In the genomic region with DNA sequence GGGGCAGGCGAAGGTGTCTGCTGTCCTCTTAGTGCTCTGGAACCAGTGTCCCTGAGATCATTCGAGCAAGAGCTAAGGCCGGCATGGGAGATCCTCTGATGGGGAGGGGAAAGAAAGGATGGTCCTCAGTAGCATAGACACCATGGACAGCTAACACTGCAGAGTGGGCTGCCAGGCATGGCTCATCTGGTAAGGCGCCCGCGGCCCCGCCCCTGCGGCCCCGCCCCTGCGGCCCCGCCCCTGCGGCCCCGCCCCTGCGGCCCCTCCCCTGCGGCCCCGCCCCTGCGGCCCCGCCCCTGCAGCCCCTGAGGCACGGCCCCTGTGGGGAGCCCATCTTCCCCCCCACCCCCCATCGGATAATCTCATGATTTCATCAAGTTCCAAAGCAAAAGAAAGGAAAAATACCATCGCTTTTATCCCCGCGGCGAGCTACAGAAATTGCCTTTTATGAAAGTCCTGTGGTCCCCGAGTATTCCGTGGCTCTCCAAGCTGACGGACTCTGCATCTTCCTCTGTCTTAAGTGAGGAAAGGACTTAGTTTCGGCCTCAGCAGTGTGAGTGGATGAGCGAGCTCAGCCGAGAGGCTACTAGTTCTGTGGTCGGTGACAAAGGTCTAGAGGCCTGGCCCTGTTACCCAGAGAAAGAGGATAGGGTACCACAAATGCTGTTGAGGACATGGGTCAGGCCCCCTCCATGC, we compare ENCODE assay signal across 11 mouse cellular contexts. TPM values are rescaled to one million over a fixed set of nuclear protein-coding genes. Genes with fewer than 3 reads are reported as not detected.
DNase-seq lines count a peak whose midpoint lies in the region; ATAC-seq and TF ChIP-seq lines count a peak whose summit lies in the region.
"Had no signal": no experiment of that assay in that cellular context is flagged by ENCODE, and none has a peak within 500 bp of the region (broad histone marks: within the 10 kb centered on the region; RNA-seq: fewer than 3 reads in every experiment).

No protein-coding gene starts in this region.

- peak overlapping the region; percentile 18 for H3K4me3 ChIP-seq in heart, embryonic 11.5 days (ENCODE audit: low read depth, low read length)
- H3K4me3 ChIP-seq in heart, adult 2 months = no peak overlapping the region
- H3K4me3 ChIP-seq in hindbrain, embryonic 11.5 days (ENCODE audit: low read depth, low read length) = 0 out of 2 replicates have a peak overlapping the region, but pooled peaks have one; percentile 9
- H3K4me3 ChIP-seq in midbrain, embryonic 11.5 days (ENCODE audit: low read depth, low read length) = peak overlapping the region; percentile 17

- no peak overlapping the region for H3K9ac ChIP-seq in heart, embryonic 11.5 days (ENCODE audit: low read depth, low read length)
- H3K9ac ChIP-seq in heart, adult 2 months (ENCODE audit: low read depth, low read length) = no peak overlapping the region
- no peak overlapping the region for H3K9ac ChIP-seq in hindbrain, embryonic 11.5 days (ENCODE audit: low read depth, low read length)
- H3K9ac ChIP-seq in midbrain, embryonic 11.5 days (ENCODE audit: low read length) = peak overlapping the region; percentile 33

- intact Hi-C loops in heart, adult 2 months (cut with DNase I) = no loop called here

- no peak for TF ChIP-seq EP300 in heart, adult 2 months (IDR thresholded peaks at IDR 0.05; ENCODE audit: insufficient read depth, low read depth, low read length)

- peak overlapping the region; percentile 61 for H3K4me2 ChIP-seq in heart, embryonic 11.5 days
- H3K4me2 ChIP-seq in hindbrain, embryonic 11.5 days (replicated peaks; ENCODE audit: low read depth, low read length) = peak overlapping the region; percentile 26; the same call in 1 of the 2 replicates
- H3K4me2 ChIP-seq in midbrain, embryonic 11.5 days = peak overlapping the region; percentile 43

- no peak for ATAC-seq in heart, embryonic 11.5 days (replicated peaks; ENCODE audit: insufficient number of reproducible peaks, low FRiP score, low TSS enrichment)
- ATAC-seq in hindbrain, embryonic 11.5 days (ENCODE audit: low FRiP score) = peak; percentile 74; the same call in 1 of the 2 replicates
- ATAC-seq in midbrain, embryonic 11.5 days (ENCODE audit: low FRiP score) = peak; percentile 70
- ATAC-seq: activated CD4-positive, CD25-positive, alpha-beta regulatory T cell, adult 4 months had no signal

- H3K9me3 ChIP-seq in heart, embryonic 11.5 days (replicated peaks; ENCODE audit: control insufficient read depth, low read length) = no peaks in the 10 kb centered on the region
- no peaks in the 10 kb centered on the region for H3K9me3 ChIP-seq in hindbrain, embryonic 11.5 days (ENCODE audit: control insufficient read depth, low read length)
- H3K9me3 ChIP-seq in midbrain, embryonic 11.5 days (ENCODE audit: control insufficient read depth, low read length) = no peaks in the 10 kb centered on the region

- no peak for TF ChIP-seq POLR2A in heart, adult 2 months (IDR thresholded peaks at IDR 0.05; ENCODE audit: insufficient read depth, low read depth, low read length)

- no peak for TF ChIP-seq CTCF in heart, adult 2 months (IDR thresholded peaks at IDR 0.05)

- no peaks in the 10 kb centered on the region for H3K36me3 ChIP-seq in heart, embryonic 11.5 days (ENCODE audit: control insufficient read depth, insufficient read depth, low read length)
- H3K36me3 ChIP-seq in heart, adult 2 months (ENCODE audit: control insufficient read depth, insufficient read depth, low read length) = no peaks in the 10 kb centered on the region
- no peaks in the 10 kb centered on the region for H3K36me3 ChIP-seq in hindbrain, embryonic 11.5 days (ENCODE audit: control insufficient read depth, insufficient read depth, low read length)
- H3K36me3 ChIP-seq in midbrain, embryonic 11.5 days (ENCODE audit: control insufficient read depth, insufficient read depth, low read length) = no peaks in the 10 kb centered on the region

- no peaks in the 10 kb centered on the region for H3K79me2 ChIP-seq in heart, adult 2 months (replicated peaks; ENCODE audit: control insufficient read depth, insufficient read depth, low read length)

- no peaks in the 10 kb centered on the region for H3K27me3 ChIP-seq in heart, embryonic 11.5 days (ENCODE audit: control insufficient read depth, insufficient read depth, low read length)
- no peaks in the 10 kb centered on the region for H3K27me3 ChIP-seq in heart, adult 2 months (ENCODE audit: control insufficient read depth, insufficient read depth, low read length)
- peaks cover 2% of the 10 kb centered on the region; the same call in 1 of the 2 replicates for H3K27me3 ChIP-seq in hindbrain, embryonic 11.5 days (ENCODE audit: control insufficient read depth, insufficient read depth, low read length)
- H3K27me3 ChIP-seq in midbrain, embryonic 11.5 days (ENCODE audit: control insufficient read depth, insufficient read depth, low read length) = no peaks in the 10 kb centered on the region

- H3K27ac ChIP-seq in heart, embryonic 11.5 days (ENCODE audit: low read depth, low read length) = no peak overlapping the region
- no peak overlapping the region for H3K27ac ChIP-seq in heart, adult 2 months
- peak overlapping the region; percentile 19; the same call in 1 of the 2 replicates for H3K27ac ChIP-seq in hindbrain, embryonic 11.5 days (ENCODE audit: low read depth, low read length)
- H3K27ac ChIP-seq in midbrain, embryonic 11.5 days (ENCODE audit: low read depth, low read length) = peak overlapping the region; percentile 48; the same call in 1 of the 2 replicates

- no peak for DNase-seq in heart, adult 2 months
- peak; percentile 43 for DNase-seq in embryo, embryonic 10 days (ENCODE audit: low spot score)
- peak; percentile 46 for DNase-seq in hindbrain, embryonic 11.5 days (ENCODE audit: low spot score)
- peak; percentile 93 for DNase-seq in midbrain, embryonic 11.5 days (ENCODE audit: low spot score, missing footprints)
- no peak for DNase-seq in urinary bladder, postnatal 36 days (ENCODE audit: low spot score in 2 of 2)
- no peak for DNase-seq in thymus, postnatal 25 days
- DNase-seq in gastrocnemius, postnatal 25 days = no peak

- 7% methylated on average over 27 of the region's 31 CpGs for WGBS in heart, embryonic 11.5 days (ENCODE audit: insufficient replicate concordance)
- WGBS in heart, adult 2 months = 11% methylated on average over 31 of the region's 31 CpGs
- 4% methylated on average over 26 of the region's 31 CpGs for WGBS in hindbrain, embryonic 11.5 days
- 2% methylated on average over 28 of the region's 31 CpGs for WGBS in midbrain, embryonic 11.5 days

- 0 out of 2 replicates have a peak, but pooled peaks cover 3% of the 10 kb centered on the region for H3K4me1 ChIP-seq in heart, embryonic 11.5 days (ENCODE audit: control insufficient read depth, insufficient read depth, low read length)
- peaks cover 1% of the 10 kb centered on the region; the same call in 1 of the 2 replicates for H3K4me1 ChIP-seq in heart, adult 2 months (ENCODE audit: control insufficient read depth, insufficient read depth, low read length)
- H3K4me1 ChIP-seq in hindbrain, embryonic 11.5 days (replicated peaks; ENCODE audit: control insufficient read depth, insufficient read depth, low read length) = peaks cover 13% of the 10 kb centered on the region
- peaks cover 25% of the 10 kb centered on the region for H3K4me1 ChIP-seq in midbrain, embryonic 11.5 days (ENCODE audit: control insufficient read depth, insufficient read depth, low read length)

RNA-seq across cellular contexts. Expression of a gene that starts 31.9 kb away (rescaled TPM):
- polyA plus RNA-seq in heart, embryonic 11.5 days (2014; fragmentation: Nextera tagmentation; extraction: Ambion mirVana) = not detected in 2 replicates
- total RNA-seq in heart, adult 2 months (2021) = not detected
- not detected in 2 replicates for polyA plus RNA-seq in heart, adult 2 months (2012; rRNA removed)
- polyA plus RNA-seq in hindbrain, embryonic 11.5 days (2014; fragmentation: Nextera tagmentation; extraction: Ambion mirVana) = not detected in 2 replicates
- not detected in 2 replicates for polyA plus RNA-seq in midbrain, embryonic 11.5 days (2014; fragmentation: Nextera tagmentation; extraction: Ambion mirVana)
- total RNA-seq in gastrocnemius, postnatal 25 days (2021) = not detected
- total RNA-seq: left cerebral cortex, postnatal 25 days had no signal
- polyA plus RNA-seq: activated CD4-positive, CD25-positive, alpha-beta regulatory T cell, adult 4 months; C2C12 had no signal

Comparison
In these comparisons a context has a peak if more than half of its experiments do, and no peak if none do; other contexts are left out.
1. H3K27ac ChIP-seq: peak in hindbrain, embryonic 11.5 days (single experiment) and midbrain, embryonic 11.5 days (single experiment); none in heart, embryonic 11.5 days (single experiment) and heart, adult 2 months (single experiment).
2. DNase-seq: peak in embryo, embryonic 10 days (single experiment), hindbrain, embryonic 11.5 days (single experiment) and midbrain, embryonic 11.5 days (single experiment); none in heart, adult 2 months (0 of 2), urinary bladder, postnatal 36 days (0 of 2), thymus, postnatal 25 days (single experiment) and gastrocnemius, postnatal 25 days (single experiment).
3. Peak in every context shown above with its lines, with median percentiles within 50 percentile points of each other: H3K4me2 ChIP-seq.